Mouse (Mus musculus): ENCODE measurements around the gene Rnf115.

Gene Rnf115

DNA sequence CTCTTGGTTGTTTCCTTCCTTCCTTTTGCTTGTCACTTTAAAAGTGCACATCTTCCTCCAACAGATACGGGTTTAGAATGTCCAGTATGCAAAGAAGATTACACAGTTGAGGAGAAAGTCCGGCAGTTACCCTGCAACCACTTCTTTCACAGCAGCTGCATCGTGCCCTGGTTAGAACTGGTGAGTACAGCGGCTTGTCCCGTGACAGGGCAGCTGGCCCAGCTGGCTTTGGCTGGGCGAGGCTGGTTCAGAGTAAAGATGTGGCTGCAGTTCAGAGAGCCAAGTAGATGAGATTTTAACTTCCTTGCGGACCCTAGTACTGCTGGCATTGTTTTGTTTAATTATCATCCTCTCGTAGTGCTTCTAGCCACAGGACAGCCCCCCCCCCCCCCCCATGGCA is 61.0 kb downstream of the Rnf115 start:
- DNase-seq: no peak

DNA sequence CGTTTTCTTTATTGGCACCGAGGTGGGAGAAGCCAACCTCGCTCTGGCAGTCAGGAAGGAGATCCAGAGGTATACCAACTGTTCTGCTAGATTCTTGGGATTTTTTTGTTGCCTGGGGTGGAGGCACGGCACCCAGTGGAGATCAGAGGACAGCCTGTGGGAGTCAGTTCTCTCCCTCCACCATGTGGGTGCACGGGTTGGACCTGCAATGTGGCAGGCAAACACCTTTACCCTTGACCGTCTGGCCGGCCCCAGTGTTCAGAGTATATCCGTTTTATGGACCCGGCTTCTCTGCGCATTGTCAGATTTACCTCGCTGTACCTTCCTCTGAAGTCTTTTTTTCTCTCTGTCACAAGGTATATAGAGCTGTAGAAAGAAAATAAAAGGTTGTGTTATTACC is 72.8 kb downstream of the Rnf115 start:
- no peak for DNase-seq

DNA sequence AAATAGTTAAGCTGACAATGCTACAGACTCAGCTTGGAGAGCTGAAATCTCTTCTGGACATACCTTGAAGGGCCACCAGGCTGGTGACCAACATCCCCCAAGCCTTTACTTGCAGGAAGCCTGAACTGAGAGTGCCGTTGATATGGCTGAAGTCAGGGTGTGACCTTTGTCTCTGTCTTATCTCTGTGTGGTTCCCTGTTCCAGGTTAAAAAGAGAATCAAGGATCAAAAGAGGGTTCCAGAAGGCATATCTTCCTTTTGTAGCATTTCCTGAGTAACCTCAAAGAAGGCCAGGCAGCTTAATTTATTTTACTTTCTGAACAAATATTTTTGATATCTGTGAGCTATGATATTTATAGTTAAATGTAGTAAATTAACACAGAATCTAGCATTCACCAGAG is 74.8 kb downstream of the Rnf115 start:
- DNase-seq: no peak

DNA sequence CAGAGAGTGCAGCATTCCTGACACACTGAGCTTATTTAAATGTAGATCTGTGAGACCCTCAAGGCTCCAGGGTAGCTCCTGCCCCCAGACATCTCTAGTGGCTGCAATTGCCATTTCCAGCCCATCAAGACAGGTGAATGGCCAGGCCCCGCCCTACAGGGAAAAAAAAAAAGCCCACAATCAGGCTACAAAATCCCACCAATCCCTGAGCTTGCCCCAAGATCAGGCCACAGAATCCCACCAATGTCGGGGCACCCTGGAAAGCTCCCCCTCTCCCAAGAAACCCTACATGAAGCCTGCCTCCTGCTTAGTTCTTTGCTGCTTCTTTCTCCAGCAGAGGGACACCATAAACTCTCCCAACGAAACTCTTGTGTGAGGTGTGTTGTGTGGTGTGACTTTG is 80.7 kb downstream of the Rnf115 start:
- DNase-seq: no peak

DNA sequence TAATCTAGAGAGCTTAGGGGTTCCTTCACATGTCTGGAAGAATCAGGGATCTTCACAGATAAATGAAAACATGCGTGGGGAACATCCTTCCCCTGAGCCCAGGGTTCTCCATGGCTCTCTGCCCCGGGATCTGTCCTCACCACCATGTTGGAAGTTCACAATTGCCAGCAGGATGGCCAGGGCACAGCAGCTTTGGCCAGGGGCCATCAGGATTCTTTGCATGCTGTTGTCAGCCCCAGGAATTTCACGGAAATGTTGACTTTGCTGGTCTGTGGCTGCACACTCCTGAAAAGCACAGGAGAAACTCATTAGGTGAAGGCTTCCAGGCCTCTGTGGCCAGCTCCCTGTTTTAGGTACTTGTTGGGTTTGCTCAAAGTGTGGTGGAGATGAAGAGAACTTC is 81.2 kb downstream of the Rnf115 start:
- DNase-seq: no peak

DNA sequence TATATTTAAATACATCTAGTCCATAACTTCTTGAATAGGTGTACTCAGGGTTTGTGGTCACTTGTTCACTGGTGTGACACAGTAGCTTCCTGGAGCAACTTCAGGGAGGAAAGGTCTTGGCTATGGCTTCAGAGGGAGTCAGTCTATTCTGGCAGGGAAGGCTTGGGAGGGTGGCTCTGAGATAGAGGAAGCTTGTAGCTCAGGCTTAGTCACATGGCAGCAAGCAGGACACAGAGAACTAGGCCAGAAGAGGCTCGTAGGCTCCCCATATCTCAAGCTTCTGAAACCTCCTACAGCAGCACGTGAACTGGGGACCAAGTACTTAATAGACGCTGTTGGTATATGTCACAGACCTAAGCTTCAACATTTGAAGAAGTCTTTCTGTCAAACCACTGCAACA is 83.8 kb downstream of the Rnf115 start:
- DNase-seq: no peak

DNA sequence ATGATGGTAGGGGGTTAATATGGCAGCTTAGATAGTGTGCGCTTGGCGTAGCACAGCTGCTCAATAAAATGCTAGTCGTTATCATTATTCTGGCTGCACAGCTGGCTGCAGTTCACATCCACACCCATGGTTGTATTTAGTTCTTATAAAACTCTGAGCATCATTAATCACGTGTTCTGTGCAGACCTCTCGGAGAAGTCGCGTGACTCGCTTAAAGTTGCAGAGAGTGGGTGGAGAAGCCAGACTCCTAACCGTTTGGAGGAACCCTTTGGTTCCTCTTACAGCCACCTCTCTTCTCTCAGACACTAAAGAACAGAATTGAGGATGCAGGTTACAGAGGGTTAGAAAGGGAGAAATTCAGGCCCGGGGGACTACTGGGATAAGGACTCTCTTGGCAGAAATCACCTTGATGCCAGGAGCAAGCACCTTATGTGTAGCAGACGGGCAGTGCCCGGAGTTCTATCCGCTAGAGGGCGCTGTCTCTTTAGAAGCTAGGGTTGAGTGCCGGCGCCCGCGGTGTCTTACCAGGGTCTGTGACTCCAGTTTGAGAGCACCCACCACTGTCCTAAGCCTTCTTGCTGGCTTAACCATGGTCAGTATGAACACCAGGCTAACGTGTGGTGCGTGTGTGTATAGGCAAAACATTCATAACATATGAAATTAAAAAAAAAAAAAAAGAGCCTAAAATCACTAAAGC is 85.1 kb downstream of the Rnf115 start:
- peak; percentile 43 for DNase-seq

DNA sequence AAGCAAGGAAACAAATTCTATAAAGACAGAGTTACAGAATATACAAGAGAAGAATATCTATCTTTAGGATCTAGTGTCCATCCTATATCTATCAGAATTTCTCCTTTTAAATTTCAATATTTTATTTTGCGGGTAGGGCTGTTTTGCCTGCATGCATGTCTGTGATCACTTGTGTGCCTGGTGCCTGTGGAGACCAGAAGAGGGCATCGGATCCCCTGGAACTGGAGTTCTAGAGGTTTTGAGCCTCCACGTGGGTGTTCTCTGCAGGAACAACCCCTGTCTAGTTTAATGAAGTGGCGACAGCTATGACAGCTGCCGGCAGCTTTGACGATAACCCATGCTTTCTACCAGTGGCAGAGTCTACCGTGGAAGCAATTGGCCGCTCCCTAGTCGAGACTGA is 85.6 kb downstream of the Rnf115 start:
- DNase-seq: no peak

DNA sequence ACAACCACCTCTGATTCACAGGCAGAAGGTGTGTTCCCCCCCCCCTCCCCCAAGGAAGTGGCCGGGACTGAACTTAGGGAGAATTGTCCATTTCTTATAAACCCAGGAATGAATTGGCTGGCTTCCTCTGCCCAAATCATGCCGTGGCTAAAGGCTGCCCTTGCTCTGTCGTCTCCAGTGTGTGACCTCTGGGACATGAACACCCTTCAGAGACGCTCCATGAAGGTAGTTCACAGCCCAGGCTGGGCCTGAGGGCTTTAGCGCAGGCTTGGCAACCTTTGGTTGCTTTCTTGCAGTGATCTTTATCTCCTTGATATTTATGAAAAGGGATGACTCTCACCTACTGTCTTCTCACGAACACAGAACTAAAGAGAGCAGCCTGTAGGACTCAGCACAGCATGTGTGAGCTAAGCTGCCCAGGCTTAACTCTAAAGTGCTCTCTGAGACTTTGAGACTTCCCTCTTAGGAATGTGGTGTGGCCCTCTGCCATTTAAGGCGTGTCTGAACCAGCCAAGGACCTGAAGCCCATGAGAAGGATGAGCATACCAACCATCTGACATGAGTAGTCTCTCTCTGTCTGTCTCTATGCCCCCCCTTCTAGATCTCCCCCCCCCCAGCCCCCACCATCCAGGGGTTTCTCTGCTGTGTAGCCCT is 86.3 kb downstream of the Rnf115 start:
- DNase-seq: no peak

DNA sequence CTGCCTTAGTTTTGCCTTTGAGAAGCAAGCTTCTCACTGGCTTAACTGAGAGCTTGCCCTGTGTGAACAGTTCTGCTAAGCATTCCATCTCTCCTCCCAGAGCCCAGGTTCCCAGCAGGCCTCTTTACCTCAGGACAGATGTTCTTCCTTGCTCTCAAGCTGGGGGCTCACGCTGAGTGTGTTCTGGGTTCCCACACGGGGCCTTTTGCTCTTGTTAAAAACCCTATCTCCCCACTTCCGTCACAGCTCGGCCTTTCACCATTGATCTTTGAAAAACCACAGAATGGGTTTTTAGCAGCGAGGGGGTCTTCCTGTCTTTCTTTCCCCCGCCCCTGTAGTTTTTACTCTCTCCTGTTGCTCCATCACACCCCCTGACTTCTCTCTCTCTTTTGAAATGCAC is 86.9 kb downstream of the Rnf115 start:
- DNase-seq: no peak

DNA sequence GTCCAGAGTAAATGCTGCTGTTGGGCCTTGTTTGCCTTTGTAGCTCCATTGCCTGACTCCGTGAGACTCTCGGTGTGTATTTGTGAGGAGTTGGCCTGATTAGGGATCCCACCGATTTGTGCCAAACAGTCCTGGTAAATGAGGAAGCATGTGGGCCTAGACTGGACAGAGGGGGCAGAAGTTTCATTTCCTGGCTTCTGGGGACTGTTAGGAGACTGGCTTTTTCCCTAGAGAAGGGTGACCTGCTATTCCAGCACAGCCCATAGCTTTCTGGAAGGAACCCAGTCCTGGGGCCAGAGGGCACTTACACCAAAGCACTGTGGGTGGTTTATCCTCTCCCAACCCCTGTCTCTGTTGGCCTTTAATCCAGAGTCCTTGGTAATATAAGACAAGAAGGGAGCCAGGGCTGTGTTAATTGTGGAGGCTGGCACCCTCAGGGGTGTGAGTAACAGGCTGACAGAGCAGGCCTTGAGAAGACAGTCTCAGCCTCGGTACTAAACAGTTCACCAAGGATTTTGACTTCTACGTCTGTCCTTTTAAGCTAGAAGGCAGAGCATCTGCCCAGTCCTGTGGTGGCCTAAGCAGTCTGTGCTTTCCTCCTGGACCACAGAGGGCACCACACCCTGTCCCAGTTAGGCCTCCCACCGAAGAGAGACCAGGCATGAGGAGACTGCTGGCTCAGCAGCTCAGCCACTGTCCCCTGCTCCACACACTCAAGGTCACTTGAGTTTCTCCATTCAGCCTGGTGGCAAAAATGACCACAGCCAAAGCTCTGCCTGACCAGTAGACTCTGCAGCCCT is 92.9 kb downstream of the Rnf115 start:
- no peak for DNase-seq

DNA sequence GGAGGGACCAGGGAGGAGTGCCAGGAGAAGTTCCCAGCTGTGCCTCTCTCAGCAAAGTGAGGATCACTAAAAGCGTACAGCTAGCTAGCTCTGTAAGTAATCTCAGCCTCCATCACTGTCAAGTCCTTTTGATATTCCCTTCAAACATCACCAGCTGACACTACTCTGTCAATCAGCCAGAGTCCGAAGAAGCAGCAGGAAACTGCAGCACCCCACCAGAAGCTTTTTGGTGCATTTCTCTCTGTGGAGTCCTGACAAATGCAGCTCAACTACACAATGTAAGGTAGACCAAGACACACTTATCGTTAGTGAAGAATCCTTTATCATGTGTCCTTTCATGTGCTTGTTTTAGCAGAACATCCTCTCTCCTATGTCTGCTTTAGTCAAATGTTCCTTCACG is 94.1 kb downstream of the Rnf115 start:
- DNase-seq: no peak

DNA sequence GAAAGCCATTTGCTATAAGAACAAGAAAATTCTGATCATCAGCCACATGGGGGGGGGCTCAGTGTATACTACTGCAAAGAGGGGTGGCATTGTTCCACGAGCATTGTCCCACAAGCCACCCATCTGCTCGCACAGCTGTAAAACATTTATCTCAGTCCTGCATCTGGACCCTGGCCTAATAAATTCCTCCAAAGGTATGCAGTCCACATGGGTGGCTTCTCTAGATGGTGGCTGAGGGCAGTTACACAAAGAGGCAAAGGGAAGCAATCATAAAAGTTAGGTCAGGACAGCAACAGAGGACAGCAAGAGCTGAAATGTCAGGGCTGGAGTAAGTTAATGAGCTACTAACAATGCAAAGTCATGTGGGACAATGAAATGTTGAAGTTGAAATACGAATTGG is 96.2 kb downstream of the Rnf115 start:
- no peak for DNase-seq

DNA sequence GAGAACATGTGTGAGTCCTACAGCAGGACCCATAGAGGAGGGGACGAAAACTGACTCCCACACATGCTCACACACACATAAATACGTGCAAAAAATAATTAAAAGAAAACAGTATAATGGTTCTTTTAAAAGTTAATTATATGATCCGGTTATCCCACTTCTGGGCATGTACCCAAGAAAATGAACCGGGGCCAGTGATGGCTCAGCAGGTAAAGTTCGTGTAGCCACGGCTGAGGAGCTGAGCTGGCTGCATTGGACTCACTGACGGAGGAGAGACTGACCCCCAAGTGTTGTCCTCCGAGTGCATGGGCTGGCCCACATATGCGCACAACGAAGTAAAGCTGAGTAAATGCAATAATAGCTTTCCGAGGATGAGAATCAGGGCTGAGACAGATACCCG is 97.2 kb downstream of the Rnf115 start:
- no peak for DNase-seq

DNA sequence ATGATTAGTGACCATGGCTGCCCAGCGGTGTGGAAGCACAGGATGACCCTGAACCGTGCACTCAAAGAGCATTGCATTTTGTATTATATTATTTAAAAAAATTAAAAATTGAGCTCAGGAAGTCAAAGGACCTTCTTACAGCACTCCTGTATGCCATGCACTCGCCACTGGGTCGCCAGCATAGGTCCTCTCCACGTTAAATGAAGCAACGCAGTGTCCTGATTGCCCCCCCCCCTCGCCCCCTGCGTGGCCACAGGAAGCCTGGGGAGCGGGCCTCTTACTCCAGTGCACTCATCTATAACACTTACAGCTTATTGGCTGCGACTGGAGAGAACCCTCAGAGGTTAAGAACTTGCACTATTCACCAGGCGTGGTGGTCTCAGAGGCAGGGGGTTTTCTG is 97.8 kb downstream of the Rnf115 start:
- DNase-seq: no peak

DNA sequence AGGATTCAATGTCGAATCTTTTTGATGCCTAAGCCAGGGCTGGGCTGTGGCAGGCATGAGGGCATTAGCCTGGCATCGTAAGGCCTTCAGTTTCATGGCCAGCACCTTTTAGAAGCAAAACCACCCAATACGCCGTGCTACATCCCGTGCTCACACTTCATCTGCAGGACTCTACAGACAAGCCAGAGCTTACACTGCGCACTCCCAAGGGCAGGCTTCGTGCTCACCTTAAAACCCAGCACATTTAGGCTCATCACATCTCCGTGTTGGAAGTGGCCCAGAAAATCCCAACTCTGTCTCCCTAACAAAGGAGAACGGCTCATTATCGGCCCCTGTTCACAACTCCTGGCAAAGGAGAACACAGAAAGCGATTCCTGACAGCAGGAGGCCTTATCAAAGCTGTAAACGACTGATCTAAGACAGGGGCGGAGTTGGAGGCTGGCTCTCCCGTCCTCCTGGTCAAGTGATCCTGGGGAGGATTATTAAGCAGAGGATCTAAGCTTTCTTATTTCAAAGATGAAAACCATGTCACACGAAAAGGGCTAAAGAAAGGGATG is 100.9 kb downstream of the Rnf115 start:
- DNase-seq: no peak

DNA sequence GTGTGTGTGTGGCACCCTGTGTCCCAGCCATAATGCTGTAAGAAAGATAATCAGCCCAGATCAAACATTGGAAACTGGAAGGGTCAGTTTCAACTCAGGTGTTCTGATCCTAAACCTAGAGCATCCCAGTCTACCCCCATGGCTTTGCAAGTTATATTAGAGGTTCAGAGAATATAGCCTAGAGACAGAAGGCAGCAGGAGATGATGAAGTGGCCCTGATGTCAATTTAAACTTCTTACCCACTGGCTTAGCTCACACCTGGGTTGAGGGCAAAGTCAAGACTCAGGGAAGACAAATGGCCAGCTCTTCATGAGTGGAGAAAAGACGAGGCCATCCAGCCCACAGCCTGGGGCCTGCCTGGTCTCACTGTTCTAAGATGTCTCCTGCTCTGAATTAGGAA is 101.5 kb downstream of the Rnf115 start, which contains the start of the genes Pdzk1 and Cd160:
Gene Pdzk1 (plus strand): TSS at position 301 of the 400 bp plus-strand sequence.
Gene Cd160 (minus strand): TSS at position 368 of the 400 bp plus-strand sequence.
- no peak for DNase-seq

DNA sequence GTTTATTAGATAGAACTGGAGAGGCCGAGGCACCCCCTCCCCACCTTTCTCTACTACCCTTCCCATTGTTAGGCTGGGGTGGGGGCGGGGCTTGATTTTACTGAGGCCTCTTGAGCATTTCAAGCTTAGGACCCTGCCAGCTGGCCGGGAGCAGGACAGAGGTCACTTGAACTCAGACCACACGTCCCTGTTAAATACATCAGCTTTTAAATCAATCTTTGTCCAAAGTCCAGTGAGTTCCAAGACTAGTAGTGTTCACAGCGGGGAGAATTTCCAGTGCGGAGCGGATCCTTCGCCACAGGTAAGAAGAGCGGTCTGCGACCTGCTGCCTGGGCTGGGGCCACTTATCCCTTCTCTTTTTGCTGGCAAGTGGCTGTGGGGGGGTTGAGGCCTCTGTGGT is 102.4 kb downstream of the Rnf115 start:
- no peak for DNase-seq

DNA sequence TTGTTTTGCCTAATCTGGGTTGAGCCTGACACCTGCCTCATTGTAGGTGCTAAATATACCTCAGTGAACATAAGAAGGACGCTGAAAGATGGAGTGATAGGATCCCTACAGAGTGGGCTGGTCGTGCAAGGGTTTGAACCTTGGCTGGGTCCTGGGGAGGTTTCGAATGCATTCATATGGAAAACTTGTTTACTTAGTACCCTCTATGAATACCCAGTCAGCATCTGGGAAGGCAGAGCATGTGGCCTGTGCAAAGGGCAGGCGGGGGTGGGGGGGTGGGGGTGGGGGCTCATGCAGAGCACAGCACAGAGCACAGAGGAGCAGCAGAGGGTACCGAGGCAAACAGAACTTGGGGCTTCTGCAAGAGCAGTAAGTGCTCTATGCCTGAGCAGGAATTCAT is 105.5 kb downstream of the Rnf115 start:
- no peak for DNase-seq

DNA sequence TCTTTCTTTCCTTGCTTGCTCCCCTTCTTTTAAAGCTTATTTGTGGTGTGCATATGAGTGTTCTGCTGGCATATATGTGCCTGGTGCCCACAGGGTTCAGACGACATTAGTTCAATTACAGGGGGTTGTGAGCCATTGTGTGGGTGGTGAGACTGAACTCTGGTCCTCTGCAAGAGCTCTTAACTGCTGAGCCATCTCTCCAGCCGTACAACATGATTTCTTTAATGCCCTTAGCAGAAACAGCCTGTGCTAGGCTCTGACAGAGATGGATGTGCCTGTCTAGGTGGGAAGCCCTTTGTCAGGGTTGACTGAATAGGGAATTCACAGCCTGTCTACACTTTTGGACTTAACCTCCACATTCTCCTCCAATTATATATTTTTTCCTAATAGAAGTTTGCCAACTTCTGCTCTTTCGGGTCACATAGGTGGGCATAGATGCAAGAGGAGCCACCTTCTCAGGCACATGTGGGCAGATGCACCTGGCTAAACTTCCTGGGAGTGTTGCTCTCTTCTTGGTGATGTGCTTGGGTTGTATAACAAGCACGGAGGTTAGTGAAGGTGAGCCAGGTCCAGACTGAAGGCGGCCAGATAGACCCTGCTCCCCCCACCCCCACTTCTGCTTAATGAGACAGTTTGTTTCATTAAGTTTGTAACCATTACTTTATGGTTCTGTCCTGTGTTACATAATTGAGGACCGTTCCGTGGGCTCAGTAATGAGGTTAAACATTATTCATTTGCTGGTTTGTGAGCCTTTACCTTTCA is 107.3 kb downstream of the Rnf115 start:
- DNase-seq: no peak

DNA sequence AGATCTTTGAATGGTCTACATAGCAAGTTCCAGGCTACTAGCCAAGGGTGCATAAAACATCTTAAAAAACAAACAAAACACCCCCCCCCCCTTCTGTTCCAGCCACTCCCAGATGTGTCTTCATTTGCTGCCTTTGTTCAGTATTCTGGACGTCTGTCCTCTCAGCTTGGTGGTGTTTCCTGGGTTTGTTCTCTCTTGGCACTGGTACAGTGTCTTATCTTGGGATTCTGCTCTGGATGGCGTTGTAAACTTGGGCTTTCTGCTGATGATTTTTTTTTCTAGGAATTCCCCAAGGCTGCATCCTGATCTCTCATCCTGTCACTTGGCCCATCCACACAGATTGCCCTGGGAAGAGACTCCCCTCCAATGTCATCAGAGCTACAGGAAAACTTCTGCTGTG is 109.0 kb downstream of the Rnf115 start:
- no peak for DNase-seq

DNA sequence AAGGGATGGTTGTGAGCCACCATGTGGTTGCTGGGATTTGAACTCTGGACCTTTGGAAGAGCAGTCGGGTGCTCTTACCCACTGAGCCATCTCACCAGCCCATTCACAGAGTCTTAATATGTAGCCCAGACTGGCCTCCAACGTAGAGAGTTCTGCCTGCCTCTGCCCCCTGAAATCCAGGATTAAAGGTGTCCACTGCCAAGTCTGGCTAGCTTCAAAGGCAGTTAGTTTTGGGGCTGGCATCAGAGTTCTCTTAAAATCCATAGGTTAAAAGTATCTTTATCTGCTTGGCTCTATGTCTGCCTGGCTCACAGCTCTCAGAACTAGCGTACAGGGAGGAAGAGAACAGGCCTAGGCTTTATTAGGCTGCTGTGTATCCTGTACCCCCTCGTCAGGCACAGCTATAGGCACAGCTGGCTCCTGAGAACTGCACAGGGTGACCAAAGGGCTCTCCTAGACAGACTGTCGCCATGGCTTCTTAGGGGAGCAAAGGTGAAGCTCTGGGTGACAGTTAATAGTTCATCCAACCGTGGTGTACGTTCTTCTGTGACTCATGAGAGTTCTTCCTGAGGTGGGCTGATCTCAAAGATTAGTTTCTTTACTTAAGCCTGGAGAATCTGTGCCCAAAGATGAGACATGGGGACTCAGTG is 111.7 kb downstream of the Rnf115 start:
- no peak for DNase-seq
